Mouse (Mus musculus): ENCODE results near the gene Crocc2.
A peak's percentile ranks its signal among the peaks of the same experiment; 100 is the strongest.
"Not testable (repeated sequence)": the region's sequence is repeated elsewhere in the genome, so short reads cannot be mapped to it uniquely, and the experiment has no call there.

Crocc2 gene

DNA sequence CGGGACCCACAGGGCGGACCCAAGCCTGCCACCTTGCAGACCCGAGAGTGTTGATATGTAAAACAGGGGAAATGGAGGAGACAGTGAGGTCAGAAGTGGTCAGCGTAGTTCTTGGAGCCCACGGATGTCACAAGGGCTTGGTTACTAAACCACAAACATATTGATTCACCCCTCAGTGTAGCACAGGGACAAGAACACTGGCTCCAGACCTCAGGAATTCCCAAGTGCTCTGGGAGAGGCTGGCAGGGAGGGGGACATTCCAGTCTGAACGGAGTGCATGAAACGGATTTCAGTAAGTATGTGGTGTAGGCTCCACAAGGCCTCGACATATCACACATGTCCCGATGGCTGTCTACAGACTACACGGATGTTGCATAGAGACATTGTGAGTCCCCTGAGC is 6.6 kb upstream of the Crocc2 start:
- no peak for DNase-seq (ENCODE audit: low read depth, low spot score)

DNA sequence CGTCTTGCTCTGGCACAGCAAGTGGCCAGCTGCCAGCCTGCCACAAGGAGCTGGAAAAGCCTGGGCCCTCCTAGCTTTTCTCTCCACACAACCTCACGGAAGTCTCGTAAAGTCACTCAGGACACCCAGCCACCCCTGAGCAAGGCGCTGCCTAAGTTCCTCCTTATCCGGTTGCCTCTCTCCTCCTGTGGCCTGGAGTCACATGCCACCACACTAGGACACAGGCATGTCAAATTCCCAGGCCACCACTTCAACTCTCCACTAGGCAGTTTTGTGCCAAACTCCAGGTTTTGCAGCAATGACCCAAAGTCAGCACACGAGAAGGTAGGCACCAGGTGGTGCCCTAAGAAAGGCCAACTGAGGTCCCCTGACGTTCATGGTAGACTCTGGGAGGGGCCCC is 5.9 kb upstream of the Crocc2 start:
- no peak for DNase-seq (ENCODE audit: low read depth, low spot score)

- DNase-seq (ENCODE audit: low read depth, low spot score): no peak
These were observed 3.1 kb upstream of the Crocc2 start for GRCm38 (mm10) chr1:93165447-93165846.

- DNase-seq (ENCODE audit: low read depth, low spot score): no peak
These were observed 2.0 kb upstream of the Crocc2 start for GRCm38 (mm10) chr1:93166346-93167079.

DNA sequence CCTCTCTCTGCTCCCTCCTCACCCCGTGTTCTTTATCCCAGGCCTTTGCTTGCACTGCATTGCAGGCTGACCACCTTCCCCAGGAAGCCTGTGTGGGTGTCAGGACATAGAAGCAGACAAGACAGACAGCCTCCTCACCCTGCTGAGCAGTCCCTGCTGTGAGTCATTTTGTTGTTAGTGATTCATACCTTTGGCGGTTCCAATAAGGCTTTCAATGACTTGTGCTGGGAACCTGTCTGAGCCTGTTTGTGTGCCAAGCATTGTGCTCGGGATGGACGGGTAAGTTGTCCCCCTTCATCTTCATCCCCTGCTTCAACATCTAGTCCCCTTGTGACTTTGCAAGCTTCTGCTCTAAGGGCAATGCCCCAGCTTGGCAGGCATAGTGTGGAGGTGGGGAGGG is 5.1 kb downstream of the Crocc2 start:
- no peak for DNase-seq (ENCODE audit: low read depth, low spot score)

- peak; percentile 57 for DNase-seq (ENCODE audit: low read depth, low spot score)
These were observed 5.9 kb downstream of the Crocc2 start for GRCm38 (mm10) chr1:93174399-93174798.

DNA sequence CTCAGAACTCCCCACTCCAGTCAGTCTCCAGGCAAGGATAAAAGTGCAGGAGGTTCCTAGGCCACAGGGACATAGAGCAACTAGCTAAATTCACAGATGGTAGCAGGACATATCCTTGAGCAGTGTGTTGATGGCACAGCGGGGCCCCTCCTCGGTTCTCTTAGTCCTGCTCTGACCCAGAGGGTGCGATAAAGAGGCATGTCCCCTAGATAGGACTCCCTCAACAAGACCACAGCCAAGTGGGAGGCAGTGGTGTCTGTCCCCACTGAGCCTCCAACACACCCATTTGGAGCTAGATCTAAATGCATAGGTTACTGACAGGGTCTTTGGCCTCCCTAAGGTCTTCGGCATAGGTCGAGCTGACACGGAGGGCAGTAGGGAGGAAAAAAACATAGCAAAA is 7.3 kb downstream of the Crocc2 start:
- DNase-seq (ENCODE audit: low read depth, low spot score): no peak

DNA sequence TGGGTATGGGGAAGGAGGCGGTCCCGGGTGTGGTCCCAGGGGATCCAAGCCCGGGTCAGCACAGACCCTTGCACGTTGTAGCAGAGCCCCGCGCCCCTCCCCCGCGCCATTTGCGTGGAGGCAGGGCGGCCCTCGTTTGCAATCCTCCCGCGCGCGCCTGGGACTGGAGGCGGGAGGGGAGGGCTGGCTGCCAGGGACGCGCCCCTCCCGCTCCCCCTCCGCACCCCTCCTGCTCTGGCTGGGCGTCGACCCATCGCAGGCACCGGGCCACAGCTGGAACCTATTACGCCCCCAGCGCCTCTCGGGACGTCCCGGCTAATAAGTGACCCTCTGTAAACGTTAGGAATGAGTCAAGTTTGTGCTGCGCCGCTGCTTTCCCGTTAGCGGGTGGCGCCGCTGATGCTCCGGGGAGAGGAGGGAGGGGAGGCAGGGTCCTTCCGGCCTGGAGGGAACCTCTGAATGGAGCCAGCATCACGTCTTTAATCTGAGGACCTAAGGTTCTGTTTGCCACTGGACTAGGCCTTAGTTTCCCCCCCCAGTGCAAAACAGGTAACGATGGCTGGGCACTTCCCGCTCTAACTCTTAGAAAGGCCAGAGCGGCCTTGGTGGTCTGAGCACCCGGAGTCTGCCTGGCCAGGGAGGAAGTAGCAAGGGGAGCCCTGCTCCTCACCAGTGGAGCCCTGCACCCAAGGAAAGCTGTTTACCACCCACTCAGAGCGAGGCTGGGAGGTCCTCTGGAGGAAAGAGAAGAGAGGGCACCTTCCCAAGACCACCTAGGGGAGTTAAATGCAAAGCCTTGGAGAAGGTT is 8.2 kb downstream of the Crocc2 start:
- no peak for DNase-seq (ENCODE audit: low read depth, low spot score)

DNA sequence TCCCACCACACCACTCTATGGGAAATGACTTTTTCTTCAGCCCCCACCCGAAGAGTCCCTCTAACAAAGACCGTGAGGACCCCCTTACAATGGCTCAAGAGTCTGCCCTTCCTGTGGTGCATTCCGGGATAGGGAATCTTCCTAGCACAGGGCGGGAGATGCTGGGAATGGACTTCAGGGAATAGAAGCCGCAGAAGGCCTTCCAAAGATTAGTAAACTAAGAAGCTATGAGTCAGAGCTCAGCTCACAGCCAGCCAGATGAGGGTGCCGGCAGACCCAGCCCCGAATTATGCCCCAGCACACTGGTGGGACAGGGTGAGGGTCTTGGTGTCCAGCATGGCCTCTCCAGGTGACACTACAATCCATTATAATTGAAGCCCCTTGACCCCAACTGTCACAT is 13.8 kb downstream of the Crocc2 start:
- DNase-seq (ENCODE audit: low read depth, low spot score): no peak

- DNase-seq (ENCODE audit: low read depth, low spot score): no peak
These were observed 15.7 kb downstream of the Crocc2 start for GRCm38 (mm10) chr1:93184071-93184828.

GRCm38 (mm10) chr1:93190726-93191305 is 22.3 kb downstream of the Crocc2 start:
- DNase-seq (ENCODE audit: low read depth, low spot score): no peak

- no peak for DNase-seq (ENCODE audit: low read depth, low spot score)
These were observed 26.4 kb downstream of the Crocc2 start for GRCm38 (mm10) chr1:93194961-93195360.

GRCm38 (mm10) chr1:93197454-93197853 is 28.9 kb downstream of the Crocc2 start:
- DNase-seq (ENCODE audit: low read depth, low spot score): not testable (repeated sequence)

GRCm38 (mm10) chr1:93197916-93198315 is 29.4 kb downstream of the Crocc2 start:
- DNase-seq (ENCODE audit: low read depth, low spot score): no peak

- DNase-seq (ENCODE audit: low read depth, low spot score): no peak
These were observed 37.9 kb downstream of the Crocc2 start for GRCm38 (mm10) chr1:93206277-93206970.

DNA sequence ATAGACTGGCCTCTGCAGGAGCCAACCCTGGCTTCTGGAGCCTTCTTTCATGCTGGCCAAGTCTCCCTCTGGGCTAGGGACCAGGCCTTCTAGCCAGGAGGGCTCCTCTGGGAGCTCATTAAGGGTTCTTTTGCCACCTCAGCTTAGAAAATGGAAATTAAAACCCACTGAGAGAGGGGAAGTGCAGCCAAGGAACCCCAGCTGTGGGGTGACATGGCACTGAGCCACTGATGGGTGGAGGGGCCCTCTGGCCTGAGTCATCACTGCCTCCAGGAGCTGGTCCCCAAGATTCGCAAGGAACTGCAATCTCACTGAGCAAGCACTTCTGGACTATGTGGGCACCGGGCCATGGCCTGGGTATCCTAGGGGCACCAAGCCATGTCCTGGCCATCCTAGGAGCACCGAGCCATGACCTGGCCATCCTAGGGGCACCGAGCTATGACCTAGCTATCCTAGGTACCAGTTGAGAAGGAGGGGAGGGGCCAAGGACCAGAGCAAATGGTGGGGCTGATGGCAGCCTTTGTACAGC is 39.1 kb downstream of the Crocc2 start:
- DNase-seq (ENCODE audit: low read depth, low spot score): no peak

GRCm38 (mm10) chr1:93210213-93210641 is 41.7 kb downstream of the Crocc2 start:
- no peak for DNase-seq (ENCODE audit: low read depth, low spot score)

GRCm38 (mm10) chr1:93211019-93211418 is 42.5 kb downstream of the Crocc2 start:
- DNase-seq (ENCODE audit: low read depth, low spot score): no peak

DNA sequence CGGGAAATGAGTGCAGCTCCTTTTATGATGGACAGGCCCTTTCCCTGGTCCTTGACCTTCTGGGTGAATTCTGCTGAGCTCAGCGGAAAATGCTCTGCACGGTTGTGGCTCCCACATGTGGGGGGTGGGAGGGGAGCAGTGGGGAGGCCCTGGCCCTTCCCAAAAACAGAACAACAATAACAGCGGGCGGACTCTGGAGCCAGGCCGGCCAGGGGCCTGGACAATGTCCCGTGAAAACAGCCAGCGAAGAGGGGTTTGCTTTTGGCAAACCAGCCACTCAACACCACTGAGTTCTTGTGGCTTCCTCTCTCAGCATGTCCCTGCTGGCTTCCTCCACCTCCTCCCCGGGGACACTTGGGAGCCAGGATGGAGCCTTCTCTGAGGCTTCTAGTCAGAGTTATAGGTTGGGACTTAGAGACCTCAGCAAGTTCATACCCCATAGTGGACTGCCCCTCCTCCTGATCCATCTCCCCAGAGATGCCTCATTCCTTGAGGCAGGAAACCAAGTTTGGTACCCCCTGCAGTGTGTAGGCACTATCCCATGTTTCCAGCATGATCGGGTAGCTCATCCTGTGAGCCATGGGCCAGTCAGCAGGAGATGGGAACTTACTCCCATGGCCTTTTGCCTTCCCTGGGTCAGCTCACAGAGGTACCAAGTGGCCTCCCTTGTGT is 43.2 kb downstream of the Crocc2 start:
- no peak for DNase-seq (ENCODE audit: low read depth, low spot score)

DNA sequence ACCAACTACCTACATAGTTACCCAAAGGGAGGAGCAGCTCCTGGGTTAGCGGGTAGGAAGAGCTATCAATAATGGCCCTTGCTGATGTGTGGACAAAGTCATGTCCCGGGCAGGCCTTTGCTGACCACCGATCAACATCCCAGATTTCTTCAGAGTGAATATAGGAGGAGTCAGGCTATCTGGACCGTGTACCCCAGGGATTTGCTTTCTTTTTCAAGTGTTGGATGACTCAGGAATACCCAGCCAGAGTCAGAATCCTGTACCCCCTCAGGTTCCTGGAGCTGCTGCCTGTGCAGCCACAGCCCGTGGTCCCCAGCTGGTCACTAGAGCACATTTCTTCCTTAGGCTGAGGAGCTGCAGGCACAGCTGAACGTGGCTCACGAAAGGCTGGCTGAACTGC is 43.9 kb downstream of the Crocc2 start:
- DNase-seq (ENCODE audit: low read depth, low spot score): no peak

Data from WW6 (cell line).